Mouse (Mus musculus): Measurements from ENCODE around the gene Ptpn1.

- TF ChIP-seq CTCF (IDR thresholded peaks at IDR 0.05; ENCODE audit: borderline replicate concordance, insufficient read depth, low read length) (no peak), POLR2A (IDR thresholded peaks at IDR 0.05; ENCODE audit: low read depth, low read length) (no peak)
These were observed 31.9 kb upstream of the Ptpn1 start for GRCm38 (mm10) chr2:167899989-167900421.

Measured in embryonic fibroblast, embryonic 13.5 days (primary cell).